Mouse (Mus musculus) c-Kit-positive CD71-positive TER-119-negative erythroid progenitor cells, embryonic 14.5 days (primary cell): ENCODE data around the gene Slc35d1.
"Not testable (repeated sequence)": the region's sequence is repeated elsewhere in the genome, so short reads cannot be mapped to it uniquely, and the experiment has no call there.

Source experiments
- DNase-seq: peaks from one replicate; pipeline ENCODE4 v3.0.0-alpha.2; 2013; ENCODE audit warnings: low read depth

Slc35d1 gene

GRCm38 (mm10) chr4:103180300-103180888 lies 34.6 kb downstream of the Slc35d1 start:
- no peak for DNase-seq

GRCm38 (mm10) chr4:103179581-103179980 lies 35.4 kb downstream of the Slc35d1 start:
- no peak for DNase-seq

DNA sequence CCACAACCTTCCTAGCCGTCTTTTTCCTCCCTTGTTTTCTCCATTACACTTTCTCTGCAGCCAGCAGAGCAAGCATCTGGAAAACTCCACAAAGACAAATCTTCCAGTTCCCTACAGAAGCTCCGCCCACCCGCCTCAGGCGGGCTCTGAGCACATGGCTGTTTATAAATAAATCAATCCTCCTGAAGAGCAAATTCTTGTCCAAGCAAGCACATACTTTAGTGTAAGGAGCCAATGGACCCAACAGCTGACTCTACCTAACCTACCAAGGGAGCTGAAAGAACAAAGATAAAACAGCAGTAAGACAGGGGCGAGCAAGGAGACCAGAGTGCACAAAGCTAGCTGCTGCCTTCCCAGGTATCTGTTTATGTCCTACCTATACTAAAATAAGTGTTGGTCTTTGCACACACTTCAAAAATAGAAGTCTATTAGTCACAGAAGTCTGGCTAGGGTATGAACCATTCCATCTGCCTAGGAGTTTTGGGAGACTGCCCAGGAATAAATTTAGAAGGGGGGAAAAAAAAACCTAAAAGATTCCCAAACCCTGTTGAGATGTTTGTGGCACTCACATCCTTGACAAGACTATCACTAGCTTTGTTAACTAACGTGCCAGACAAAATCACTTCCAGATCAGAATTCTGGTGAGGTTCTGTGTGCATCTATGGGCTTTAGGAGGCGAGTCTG lies 36.2 kb downstream of the Slc35d1 start:
- DNase-seq = no peak

DNA sequence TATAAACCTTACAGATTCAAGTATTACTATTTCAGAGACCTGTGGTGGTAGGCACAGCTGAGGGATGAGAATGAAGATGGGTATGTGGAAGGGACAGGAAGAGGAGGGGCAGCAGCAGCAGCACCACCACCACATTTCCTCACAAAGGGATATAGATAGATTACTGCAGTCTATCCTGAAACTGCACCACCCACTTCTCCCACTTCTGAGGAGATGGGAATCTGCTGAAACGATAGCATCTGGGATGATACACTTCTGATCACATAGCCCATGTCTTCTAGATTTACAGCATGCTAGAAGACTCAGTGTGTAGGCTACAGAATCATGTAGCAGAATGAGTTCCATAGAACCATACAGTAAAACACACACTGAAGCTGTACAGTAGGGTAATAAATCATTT lies 37.3 kb downstream of the Slc35d1 start:
- DNase-seq = no peak

- DNase-seq = no peak
Measured at GRCm38 (mm10) chr4:103174001-103174400, 41.0 kb downstream of the Slc35d1 start.

GRCm38 (mm10) chr4:103173507-103173906 lies 41.5 kb downstream of the Slc35d1 start:
- no peak for DNase-seq

DNA sequence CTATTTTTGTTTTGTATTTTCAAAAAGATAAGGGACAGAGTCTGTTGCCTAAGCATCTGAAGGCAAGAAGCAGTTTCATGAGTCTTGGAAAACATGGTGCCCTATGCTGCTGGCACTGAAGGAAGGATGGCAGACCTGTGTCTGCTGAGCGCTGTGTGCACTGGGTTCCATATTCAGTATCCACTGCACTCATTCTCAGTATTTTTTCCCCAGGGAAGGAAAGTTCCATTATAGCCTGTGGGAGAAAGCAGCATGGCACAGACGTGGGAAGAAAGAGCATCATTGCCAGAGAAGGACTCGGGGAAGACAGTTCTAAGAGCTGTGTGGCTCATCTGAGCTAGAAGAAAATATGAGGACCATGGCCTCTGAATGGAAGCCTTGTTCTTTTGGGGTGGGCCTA lies 43.7 kb downstream of the Slc35d1 start:
- DNase-seq = no peak

GRCm38 (mm10) chr4:103166198-103166597 lies 48.8 kb downstream of the Slc35d1 start:
- DNase-seq = not testable (repeated sequence)

DNA sequence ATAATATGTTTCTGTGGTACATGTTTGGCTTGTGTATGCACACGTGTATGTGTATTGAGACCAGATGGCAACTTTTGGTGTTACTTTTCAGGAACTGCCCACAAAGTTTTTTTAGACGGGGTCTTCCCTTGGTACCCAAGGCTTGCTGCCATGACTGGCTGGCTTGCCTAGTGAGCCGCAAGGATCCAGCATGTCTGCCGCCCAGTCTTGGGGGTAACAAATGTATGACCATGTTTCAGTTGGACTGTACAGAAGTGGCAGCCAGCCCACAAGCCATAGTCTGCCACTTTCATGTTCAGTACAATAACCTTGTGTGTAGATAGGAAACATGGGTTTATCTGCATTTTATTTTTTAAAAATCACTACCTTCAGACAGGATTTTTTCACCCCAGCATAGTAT lies 56.2 kb downstream of the Slc35d1 start:
- DNase-seq = no peak

GRCm38 (mm10) chr4:103151946-103152345 lies 63.0 kb downstream of the Slc35d1 start:
- no peak for DNase-seq

DNA sequence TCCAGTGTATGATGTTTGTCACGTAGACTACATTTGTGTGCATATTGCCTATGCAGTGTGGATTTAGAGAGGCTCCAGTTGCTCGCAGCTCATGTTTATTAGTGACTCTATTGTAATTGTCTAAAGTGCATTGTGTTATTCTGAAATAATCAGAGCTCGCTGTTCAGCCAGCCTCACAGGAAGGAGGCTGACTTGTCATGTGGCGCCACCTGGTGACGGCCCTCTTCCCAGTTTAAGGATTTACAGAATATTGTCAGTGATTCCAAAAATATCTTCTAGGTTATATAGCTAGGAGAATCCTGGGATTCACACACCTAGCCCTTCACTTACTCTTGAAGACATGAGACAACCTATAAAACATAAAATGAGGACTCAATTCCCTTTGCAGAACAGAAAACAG lies 68.6 kb downstream of the Slc35d1 start:
- DNase-seq = peak; percentile 39

DNA sequence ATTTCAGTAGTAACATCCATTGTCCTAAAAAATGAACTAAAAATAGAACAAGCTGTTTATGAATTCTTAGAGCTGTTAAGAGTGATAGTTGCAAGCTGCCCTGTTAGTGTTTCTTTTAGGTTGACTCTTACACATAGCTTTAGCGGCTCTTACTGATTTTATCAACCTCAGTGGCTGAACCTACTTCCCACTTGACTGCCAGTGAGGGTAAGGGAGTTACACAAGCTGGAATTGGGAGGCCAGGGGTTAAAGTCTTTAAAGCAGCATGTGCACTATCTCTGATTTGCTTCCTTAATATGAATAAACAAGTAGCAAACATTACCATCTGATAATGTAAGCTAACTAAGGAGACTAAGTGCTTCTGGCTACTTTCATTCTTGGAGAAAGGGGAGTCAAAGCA lies 78.0 kb downstream of the Slc35d1 start:
- no peak for DNase-seq

GRCm38 (mm10) chr4:103126533-103126932 lies 88.4 kb downstream of the Slc35d1 start:
- DNase-seq = no peak

GRCm38 (mm10) chr4:103123606-103124005 lies 91.4 kb downstream of the Slc35d1 start:
- no peak for DNase-seq

DNA sequence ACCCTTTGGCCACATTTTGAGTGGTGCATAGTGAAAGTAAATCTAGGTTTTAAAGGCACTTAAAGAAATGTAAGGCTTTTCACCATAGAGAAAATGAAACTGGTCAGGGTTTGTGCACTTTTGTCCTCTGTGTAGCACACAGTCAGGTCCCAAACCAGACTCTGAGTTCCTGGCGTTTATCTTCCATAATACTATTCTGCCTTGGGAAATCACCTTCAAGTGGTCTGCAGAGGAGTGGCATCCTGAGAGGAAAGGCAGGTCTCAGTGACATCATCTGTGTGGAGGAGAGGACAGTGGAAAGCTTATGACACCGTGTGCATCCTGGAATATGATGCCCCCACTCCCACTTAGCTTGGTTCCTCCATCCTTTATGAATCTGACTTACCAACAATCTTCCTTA lies 91.9 kb downstream of the Slc35d1 start:
- no peak for DNase-seq

- DNase-seq = no peak
Measured at GRCm38 (mm10) chr4:103120874-103121389, 94.0 kb downstream of the Slc35d1 start.
